Mouse (Mus musculus): ENCODE data around the gene Asrgl1.
"Not testable (repeated sequence)": the region's sequence is repeated elsewhere in the genome, so short reads cannot be mapped to it uniquely, and the experiment has no call there.

Gene Asrgl1

GRCm38 (mm10) chr19:9135512-9136331 lies at the start of gene Asrgl1:
Asrgl1 (minus strand) TSS chr19:9135636.
- DNase-seq: peak; percentile 92

DNA sequence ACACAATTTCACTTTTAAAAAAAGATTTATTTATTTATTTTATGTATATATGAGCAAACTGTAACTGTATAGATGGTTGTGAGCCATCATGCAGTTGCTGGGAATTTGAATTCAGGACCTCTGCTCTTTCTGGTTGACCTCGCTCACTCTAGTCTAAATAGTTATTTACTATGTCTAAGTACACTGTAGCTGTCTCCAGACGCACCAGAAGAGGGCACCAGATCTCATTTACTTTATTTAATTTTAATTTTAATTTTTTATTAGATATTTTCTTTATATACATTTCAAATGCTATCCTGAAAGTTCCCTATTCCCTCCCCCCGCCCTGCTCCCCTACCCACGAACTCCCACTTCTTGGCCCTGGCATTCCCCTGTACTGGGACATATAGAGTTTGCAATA lies 10.8 kb upstream of the Asrgl1 start:
- no peak for DNase-seq

- no peak for DNase-seq
Observed at GRCm38 (mm10) chr19:9143639-9144125, 8.2 kb upstream of the Asrgl1 start.

DNA sequence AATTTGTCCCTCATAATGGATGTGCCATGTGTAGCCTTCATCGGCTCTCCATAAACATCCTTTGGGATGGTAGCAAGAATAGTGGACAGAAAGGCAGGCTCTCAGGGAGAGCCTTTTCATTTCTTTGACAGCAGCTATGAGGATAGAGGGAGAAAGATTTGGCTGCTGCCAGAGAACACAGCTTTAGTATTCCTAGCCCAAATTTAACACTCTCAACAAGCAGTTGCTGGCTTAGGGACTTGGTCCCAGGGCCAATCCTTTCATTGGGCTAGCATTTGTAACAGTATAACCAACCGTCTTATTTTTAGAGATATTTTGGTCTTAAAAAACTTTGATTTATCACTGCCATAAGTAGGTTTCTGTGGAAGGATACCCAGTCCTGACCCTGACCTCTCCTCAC lies 7.8 kb upstream of the Asrgl1 start:
- DNase-seq: no peak

- DNase-seq: not testable (repeated sequence)
Observed at GRCm38 (mm10) chr19:9140361-9140760, 4.9 kb upstream of the Asrgl1 start.

DNA sequence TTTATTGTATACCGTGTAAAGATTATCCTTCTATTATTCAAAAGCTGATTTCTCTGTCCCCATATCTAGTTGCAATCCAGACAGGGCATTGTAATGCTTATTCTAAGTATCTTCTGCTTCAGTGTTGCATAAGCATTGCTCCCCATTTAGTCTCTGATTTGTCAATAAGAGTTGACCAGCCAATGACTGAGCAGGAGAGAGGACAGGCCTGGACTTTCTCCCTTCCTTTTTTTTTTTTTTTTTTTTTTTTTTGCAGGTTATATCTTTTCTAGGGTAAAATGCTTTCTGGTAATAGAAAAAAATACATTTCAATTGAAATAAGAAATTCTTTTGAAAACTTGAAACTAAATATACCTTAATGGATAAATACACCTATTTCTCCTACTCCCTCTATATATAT lies 1.7 kb upstream of the Asrgl1 start:
- DNase-seq: no peak

GRCm38 (mm10) chr19:9134746-9135511 lies 507 bp downstream of the Asrgl1 start:
- DNase-seq: no peak

DNA sequence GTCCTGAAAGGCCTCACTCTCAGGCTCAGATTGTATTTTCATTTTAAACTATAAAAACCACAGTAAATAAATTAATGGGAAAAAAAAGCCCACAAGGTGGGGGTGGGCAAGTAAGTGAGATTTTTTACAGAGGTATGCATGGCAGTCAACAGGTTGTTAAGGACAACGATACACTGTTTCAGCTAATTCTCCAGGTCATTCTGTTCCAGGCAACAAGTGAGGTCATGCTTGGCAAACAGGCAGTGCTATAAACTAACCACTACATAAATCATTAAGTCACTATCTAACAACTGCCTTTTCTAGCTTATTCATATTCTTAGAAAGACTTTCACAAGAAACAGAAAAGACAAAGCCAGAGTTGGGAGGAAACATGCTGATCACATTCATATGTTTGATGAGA lies 5.4 kb downstream of the Asrgl1 start:
- no peak for DNase-seq

DNA sequence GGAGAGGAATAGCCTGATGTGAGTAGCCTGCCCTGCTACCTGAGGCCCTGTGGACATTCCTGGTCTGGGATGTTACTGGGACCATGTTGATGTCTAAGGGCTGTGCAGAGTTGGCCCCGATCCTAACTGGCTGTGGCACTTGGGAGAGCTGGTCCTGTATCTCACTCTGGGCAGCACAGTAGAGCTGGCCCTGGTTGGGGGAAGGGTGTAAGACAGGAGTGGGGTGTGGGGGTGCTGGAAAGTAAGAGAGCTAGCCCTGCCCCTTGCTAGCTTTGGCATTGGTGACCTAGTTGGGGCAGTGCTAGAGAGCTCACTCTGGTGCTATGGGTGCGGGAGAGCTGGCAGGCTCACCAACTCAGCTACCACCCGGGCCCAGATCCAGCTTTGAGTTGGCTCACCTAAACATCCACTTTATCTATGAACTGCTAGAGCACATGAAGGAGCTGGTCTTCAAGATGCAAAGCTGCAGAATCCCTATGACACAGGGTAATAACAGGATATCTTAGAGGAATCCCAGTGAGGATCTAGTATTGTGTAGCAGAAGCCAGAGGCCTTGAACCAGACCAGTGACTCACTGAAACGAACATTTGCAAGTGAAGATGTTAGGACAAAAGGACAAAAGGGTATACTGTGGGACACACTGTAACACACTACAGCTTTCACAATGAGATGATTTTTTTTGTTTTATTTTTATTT lies 6.8 kb downstream of the Asrgl1 start:
- no peak for DNase-seq

DNA sequence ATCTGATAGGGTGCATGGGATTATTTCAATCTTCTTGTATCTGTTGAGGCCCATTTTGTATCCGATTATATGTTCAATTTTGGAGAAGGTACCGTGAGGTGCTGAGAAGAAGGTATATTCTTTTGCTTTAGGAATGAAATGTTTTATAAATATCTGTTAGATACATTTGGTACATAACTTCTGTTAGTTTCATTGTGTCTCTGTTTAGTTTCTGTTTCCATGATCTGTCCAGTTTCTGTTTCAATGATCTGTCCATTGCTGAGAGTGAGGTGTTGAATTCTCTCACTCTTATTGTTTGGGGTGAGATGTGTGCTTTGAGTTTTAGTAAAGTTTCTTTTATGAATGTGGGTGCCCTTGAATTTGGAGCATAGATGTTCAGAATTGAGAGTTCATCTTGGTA lies 11.4 kb downstream of the Asrgl1 start:
- not testable (repeated sequence) for DNase-seq

GRCm38 (mm10) chr19:9122390-9122789 lies 13.0 kb downstream of the Asrgl1 start:
- DNase-seq: no peak

GRCm38 (mm10) chr19:9119655-9120425 lies 15.6 kb downstream of the Asrgl1 start:
- DNase-seq: no peak

- no peak for DNase-seq
Observed at GRCm38 (mm10) chr19:9117275-9117674, 18.2 kb downstream of the Asrgl1 start.

GRCm38 (mm10) chr19:9116268-9116667 lies 19.2 kb downstream of the Asrgl1 start:
- DNase-seq: no peak

GRCm38 (mm10) chr19:9112043-9112442 lies 23.4 kb downstream of the Asrgl1 start:
- no peak for DNase-seq

DNA sequence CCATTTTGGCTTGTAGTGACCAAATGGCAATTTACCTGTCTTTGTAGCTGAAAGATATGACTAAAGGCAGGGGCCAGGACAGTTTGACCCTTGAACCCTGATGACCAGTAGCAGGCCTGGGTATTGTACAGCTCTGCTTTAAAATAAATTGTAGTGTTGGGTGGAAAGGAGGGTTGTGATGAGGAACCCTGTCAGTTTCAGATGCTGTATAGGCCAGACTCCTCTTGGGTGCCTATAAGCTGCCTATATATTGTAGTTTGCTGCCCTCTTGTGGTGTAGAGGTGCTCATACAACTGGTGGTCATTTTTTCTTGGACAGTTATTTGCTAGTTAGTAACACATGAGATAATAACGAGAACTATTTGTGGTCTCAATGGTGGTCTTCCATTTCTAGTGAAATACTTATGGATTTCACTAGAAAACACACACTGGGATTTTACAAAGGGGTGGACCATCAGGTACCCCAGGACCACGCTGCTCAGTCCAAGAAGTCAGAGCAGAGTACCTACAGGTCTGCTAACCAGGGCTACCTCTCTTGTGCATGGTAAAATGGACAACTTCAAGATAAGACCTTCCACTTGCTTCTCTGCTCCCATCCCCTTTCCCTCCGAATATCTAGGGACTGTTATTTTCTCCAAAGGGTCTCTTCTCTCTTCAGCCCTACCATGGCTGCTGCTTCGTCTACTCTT lies 25.1 kb downstream of the Asrgl1 start:
- peak; percentile 48 for DNase-seq

- DNase-seq: no peak
Observed at GRCm38 (mm10) chr19:9108536-9108935, 26.9 kb downstream of the Asrgl1 start.

DNA sequence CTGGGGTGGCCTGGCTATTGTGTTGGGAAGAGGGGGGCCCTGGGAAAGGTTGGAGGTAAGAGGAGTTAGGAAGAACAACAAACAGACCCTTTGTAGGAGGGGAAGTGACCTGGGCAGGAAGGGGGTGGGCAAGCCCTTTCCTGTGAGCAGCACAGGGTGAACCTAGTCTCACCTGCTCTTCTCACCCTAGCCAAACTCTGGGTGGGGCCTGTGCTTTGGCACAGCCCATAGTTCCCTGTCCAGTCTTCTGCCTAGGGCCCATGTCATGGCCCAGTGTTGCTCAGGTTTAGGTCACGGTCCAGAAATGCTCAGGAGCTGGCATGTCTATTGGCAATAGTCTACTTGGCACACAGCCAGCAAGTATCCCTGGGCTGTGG lies 28.1 kb downstream of the Asrgl1 start:
- no peak for DNase-seq

GRCm38 (mm10) chr19:9106751-9107378 lies 28.6 kb downstream of the Asrgl1 start:
- no peak for DNase-seq

DNA sequence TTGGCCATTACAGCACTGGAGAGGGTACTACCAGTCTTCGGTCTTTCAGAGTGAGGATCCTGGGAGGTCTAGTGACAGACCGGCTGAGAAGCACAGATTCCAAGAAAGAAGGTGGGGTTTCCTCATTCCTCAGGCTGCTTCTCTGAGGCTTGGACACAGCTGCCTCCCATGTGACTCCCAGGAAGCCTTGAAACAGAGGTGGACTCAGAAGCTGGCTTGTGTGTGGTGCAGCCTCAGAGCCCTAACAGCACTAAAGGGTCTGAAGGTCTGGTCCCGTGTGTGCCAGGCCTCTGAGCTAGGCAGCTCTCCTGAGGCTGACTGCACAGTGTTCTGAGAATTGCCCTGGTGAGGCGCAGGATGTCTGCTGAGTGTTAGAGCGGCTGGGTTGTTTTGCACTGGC lies 29.3 kb downstream of the Asrgl1 start:
- no peak for DNase-seq

DNA sequence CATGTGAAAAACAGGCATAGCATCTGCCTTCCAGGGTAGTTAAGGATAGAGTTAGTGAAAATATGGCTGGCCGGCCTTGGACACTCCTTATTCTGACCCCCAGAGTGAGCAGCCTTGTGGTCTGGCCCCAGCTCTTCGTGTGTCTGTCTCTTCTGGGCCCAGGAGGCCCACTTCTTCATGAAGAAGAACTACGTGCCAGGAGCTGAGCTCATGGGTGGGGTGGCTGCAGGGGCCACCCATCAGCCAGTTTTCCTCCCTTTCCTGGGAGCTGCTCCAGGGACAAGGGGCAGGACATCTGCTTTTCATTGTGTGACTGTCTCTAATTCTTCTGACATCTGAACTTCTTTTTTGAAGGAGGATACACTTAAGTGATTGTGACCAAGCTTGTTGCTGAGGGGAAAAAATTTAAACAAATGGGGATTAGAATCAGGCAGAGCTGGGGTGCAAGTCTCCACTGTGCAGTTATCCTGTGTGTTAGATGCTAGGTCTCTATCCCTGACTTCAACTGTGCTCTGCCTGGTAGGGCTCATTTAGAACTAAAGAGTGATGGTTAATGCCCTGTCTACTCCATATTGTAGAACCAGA lies 30.2 kb downstream of the Asrgl1 start:
- no peak for DNase-seq

Measured in lung, postnatal 14 days (tissue).